Mouse (Mus musculus) fibroblast of lung, adult 2 months (primary cell): ENCODE measurements around the gene Itgb4.

Experiments used
- DNase-seq: peaks from one replicate; pipeline ENCODE4 v3.0.0-alpha.2; 2011; ENCODE audit warnings: low read depth

Gene Itgb4

GRCm38 (mm10) chr11:116028177-116028865, 53.8 kb downstream of the Itgb4 start:
- no peak for DNase-seq

GRCm38 (mm10) chr11:116029086-116029865, 54.8 kb downstream of the Itgb4 start:
- no peak for DNase-seq

GRCm38 (mm10) chr11:116030088-116030897, 55.8 kb downstream of the Itgb4 start, which contains the start of gene Unk:
Gene Unk, plus strand, starts transcription at chr11:116030322.
- DNase-seq, result peak; percentile 98

GRCm38 (mm10) chr11:116030898-116031845, 56.7 kb downstream of the Itgb4 start:
- no peak for DNase-seq

- DNase-seq, result no peak
These were observed 60.1 kb downstream of the Itgb4 start for GRCm38 (mm10) chr11:116034584-116034983.

- no peak for DNase-seq
These were observed 62.2 kb downstream of the Itgb4 start for GRCm38 (mm10) chr11:116036671-116037070.

- no peak for DNase-seq
These were observed 63.3 kb downstream of the Itgb4 start for GRCm38 (mm10) chr11:116037826-116038225.

GRCm38 (mm10) chr11:116040593-116040992, 66.1 kb downstream of the Itgb4 start:
- no peak for DNase-seq

GRCm38 (mm10) chr11:116041833-116042232, 67.3 kb downstream of the Itgb4 start:
- DNase-seq, result no peak

- DNase-seq, result no peak
These were observed 68.0 kb downstream of the Itgb4 start for GRCm38 (mm10) chr11:116042372-116043138.

GRCm38 (mm10) chr11:116043286-116043685, 68.8 kb downstream of the Itgb4 start:
- no peak for DNase-seq

- DNase-seq, result no peak
These were observed 70.7 kb downstream of the Itgb4 start for GRCm38 (mm10) chr11:116045173-116045572.

- no peak for DNase-seq
These were observed 75.1 kb downstream of the Itgb4 start for GRCm38 (mm10) chr11:116049610-116050009.

GRCm38 (mm10) chr11:116050196-116050595, 75.7 kb downstream of the Itgb4 start:
- DNase-seq, result no peak

- no peak for DNase-seq
These were observed 79.2 kb downstream of the Itgb4 start for GRCm38 (mm10) chr11:116053510-116054229.

- DNase-seq, result no peak
These were observed 81.4 kb downstream of the Itgb4 start for GRCm38 (mm10) chr11:116055873-116056272.

GRCm38 (mm10) chr11:116057237-116057881, 82.8 kb downstream of the Itgb4 start:
- no peak for DNase-seq
